ENCODE assay signal across 20 mouse cellular contexts in genomic region chr5:9135588-9135987, GRCm38 (mm10). TPM values are rescaled to one million over a fixed set of nuclear protein-coding genes. Genes with fewer than 3 reads are reported as not detected.
A peak's percentile ranks its signal among the peaks of the same experiment; 100 is the strongest.
DNase-seq lines count a peak whose midpoint lies in the region; ATAC-seq and TF ChIP-seq lines count a peak whose summit lies in the region.
"Had no signal": no experiment of that assay in that cellular context is flagged by ENCODE, and none has a peak within 500 bp of the region (broad histone marks: within the 10 kb centered on the region; RNA-seq: fewer than 3 reads in every experiment).

No protein-coding gene starts in this region.

- H3K9ac ChIP-seq in stomach, embryonic 15.5 days, result no peak overlapping the region
- no peak overlapping the region for H3K9ac ChIP-seq in stomach, postnatal 0 days (ENCODE audit: low read length)
- H3K9ac ChIP-seq: embryonic facial prominence, embryonic 12.5 days; forebrain, embryonic 13.5 days; forebrain, embryonic 15.5 days; forebrain, postnatal 0 days had no signal

- H3K36me3 ChIP-seq in stomach, embryonic 15.5 days, result 0 out of 2 replicates have a peak, but pooled peaks cover 18% of the 10 kb centered on the region
- 0 out of 2 replicates have a peak, but pooled peaks cover 5% of the 10 kb centered on the region for H3K36me3 ChIP-seq in stomach, postnatal 0 days (ENCODE audit: control insufficient read depth, insufficient read depth, low read length)
- peaks cover 73% of the 10 kb centered on the region for H3K36me3 ChIP-seq in limb, embryonic 10.5 days

- no peak overlapping the region for H3K27ac ChIP-seq in stomach, embryonic 15.5 days
- H3K27ac ChIP-seq in stomach, postnatal 0 days (replicated peaks), result no peak overlapping the region
- no peak overlapping the region for H3K27ac ChIP-seq in limb, embryonic 10.5 days
- H3K27ac ChIP-seq: embryonic facial prominence, embryonic 10.5 days; embryonic facial prominence, embryonic 12.5 days; forebrain, embryonic 13.5 days; forebrain, embryonic 15.5 days had no signal

- no peak overlapping the region for H3K4me2 ChIP-seq in stomach, embryonic 15.5 days
- no peak overlapping the region for H3K4me2 ChIP-seq in stomach, postnatal 0 days (replicated peaks; ENCODE audit: low read depth)
- H3K4me2 ChIP-seq: embryonic facial prominence, embryonic 12.5 days; forebrain, embryonic 13.5 days; forebrain, embryonic 15.5 days had no signal

- DNase-seq in R1 (ENCODE audit: low read depth, low spot score), result peak; percentile 26
- peak; percentile 46 for DNase-seq in ZHBTc4 (ENCODE audit: low read depth, low spot score)
- DNase-seq in stomach, postnatal 0 days (ENCODE audit: low spot score), result no peak
- DNase-seq in kidney, adult 9 months, result no peak
- DNase-seq in right cerebral cortex, adult 18-20 months, result no peak
- DNase-seq in limb, embryonic 10.5 days (ENCODE audit: low spot score), result no peak
- DNase-seq: adrenal gland, adult 2 months; adrenal gland, postnatal 10 days; adrenal gland, postnatal 25 days; cerebellum, adult 11 months; cerebellum, adult 18-20 months; cerebellum, adult 9-10 months; cerebellum, postnatal 10 days; cerebellum, postnatal 25 days; forebrain, postnatal 0 days had no signal

- peak; percentile 43; the same call in 1 of the 2 replicates for ATAC-seq in stomach, embryonic 15.5 days (ENCODE audit: insufficient read depth, low FRiP score, low read depth)
- peak; percentile 53; the same call in 1 of the 2 replicates for ATAC-seq in stomach, postnatal 0 days (ENCODE audit: low FRiP score, low TSS enrichment)
- ATAC-seq: forebrain, embryonic 13.5 days; forebrain, embryonic 15.5 days; forebrain, postnatal 0 days had no signal

- TF ChIP-seq EP300 in stomach, postnatal 0 days (optimal IDR thresholded peaks at IDR 0.05), result no peak

- no peaks in the 10 kb centered on the region for H3K4me1 ChIP-seq in stomach, embryonic 15.5 days
- no peaks in the 10 kb centered on the region for H3K4me1 ChIP-seq in stomach, postnatal 0 days (replicated peaks; ENCODE audit: control insufficient read depth, insufficient read depth)
- no peaks in the 10 kb centered on the region for H3K4me1 ChIP-seq in limb, embryonic 10.5 days
- H3K4me1 ChIP-seq: embryonic facial prominence, embryonic 10.5 days; embryonic facial prominence, embryonic 12.5 days; forebrain, embryonic 13.5 days; forebrain, embryonic 15.5 days had no signal

- no peaks in the 10 kb centered on the region for H3K27me3 ChIP-seq in stomach, embryonic 15.5 days (replicated peaks)
- H3K27me3 ChIP-seq in stomach, postnatal 0 days (ENCODE audit: control insufficient read depth, insufficient read depth, low read length), result no peaks in the 10 kb centered on the region
- no peaks in the 10 kb centered on the region for H3K27me3 ChIP-seq in limb, embryonic 10.5 days (ENCODE audit: low read depth, poor library complexity, severe bottlenecking)
- H3K27me3 ChIP-seq: embryonic facial prominence, embryonic 12.5 days; forebrain, embryonic 13.5 days; forebrain, embryonic 15.5 days had no signal

- no peak for TF ChIP-seq CTCF in stomach, postnatal 0 days (IDR thresholded peaks at IDR 0.05; ENCODE audit: low read depth)

- H3K9me3 ChIP-seq in stomach, embryonic 15.5 days, result no peaks in the 10 kb centered on the region
- H3K9me3 ChIP-seq in stomach, postnatal 0 days (ENCODE audit: control insufficient read depth, low read length), result no peaks in the 10 kb centered on the region
- no peaks in the 10 kb centered on the region for H3K9me3 ChIP-seq in limb, embryonic 10.5 days (replicated peaks)
- H3K9me3 ChIP-seq: embryonic facial prominence, embryonic 10.5 days; embryonic facial prominence, embryonic 12.5 days; forebrain, embryonic 13.5 days; forebrain, embryonic 15.5 days had no signal

- no peak overlapping the region for H3K4me3 ChIP-seq in stomach, embryonic 15.5 days (replicated peaks)
- no peak overlapping the region for H3K4me3 ChIP-seq in stomach, postnatal 0 days (ENCODE audit: low read depth, low read length)
- no peak overlapping the region for H3K4me3 ChIP-seq in limb, embryonic 10.5 days
- H3K4me3 ChIP-seq: embryonic facial prominence, embryonic 10.5 days; embryonic facial prominence, embryonic 12.5 days; forebrain, embryonic 13.5 days; forebrain, embryonic 15.5 days had no signal

- 70% methylated on average over 3 of the region's 3 CpGs for WGBS in stomach, embryonic 15.5 days
- WGBS in stomach, postnatal 0 days, result 62% methylated on average over 3 of the region's 3 CpGs
- WGBS in limb, embryonic 10.5 days, result 84% methylated on average over 3 of the region's 3 CpGs

RNA-seq across cellular contexts. Expression of gene Dmtf1, which starts 26.0 kb away (rescaled TPM):
- 37.7 and 38.2 TPM in 2 replicates for polyA plus RNA-seq in stomach, embryonic 15.5 days (2015; fragmentation: Nextera tagmentation; extraction: Ambion mirVana)
- 9.5 and 10.7 TPM in 2 replicates for polyA plus RNA-seq in stomach, postnatal 0 days (2015; fragmentation: Nextera tagmentation; extraction: Ambion mirVana)
- polyA plus RNA-seq in limb, embryonic 10.5 days (2016; fragmentation: Nextera tagmentation; extraction: Ambion mirVana), result 52.7 and 58.5 TPM in 2 replicates

RNA-seq across cellular contexts. Expression of gene Tmem243, which starts 35.1 kb away (rescaled TPM):
- 18.8 and 20.1 TPM in 2 replicates for polyA plus RNA-seq in stomach, embryonic 15.5 days (2015; fragmentation: Nextera tagmentation; extraction: Ambion mirVana)
- 19.7 and 20.1 TPM in 2 replicates for polyA plus RNA-seq in stomach, postnatal 0 days (2015; fragmentation: Nextera tagmentation; extraction: Ambion mirVana)
- polyA plus RNA-seq in limb, embryonic 10.5 days (2016; fragmentation: Nextera tagmentation; extraction: Ambion mirVana), result 20.9 and 23.7 TPM in 2 replicates

Comparison
In these comparisons a context has a peak if more than half of its experiments do, and no peak if none do; other contexts are left out.
1. DNase-seq: peak in R1 (single experiment) and ZHBTc4 (single experiment); none in stomach, postnatal 0 days (single experiment), kidney, adult 9 months (single experiment), right cerebral cortex, adult 18-20 months (single experiment) and limb, embryonic 10.5 days (single experiment).